Mouse (Mus musculus) ES-E14 (cell line): ENCODE data around the gene Gpr179.

Source experiments
- HCFC1 ChIP-seq: IDR thresholded peaks from 2 replicates; pipeline ENCODE4 v1.6.1; 2012; ENCODE audit warnings: low read length, inconsistent platforms, borderline replicate concordance; ENCODE audit not compliant: insufficient read depth
- MAFK ChIP-seq: IDR thresholded peaks from 2 replicates; pipeline ENCODE4 v1.6.1; 2014; ENCODE audit warnings: mild to moderate bottlenecking, low read depth, low read length, inconsistent platforms; ENCODE audit not compliant: insufficient read depth
- ZC3H11A ChIP-seq: IDR thresholded peaks from 2 replicates; pipeline ENCODE4 v1.6.1; 2012; ENCODE audit warnings: low read depth, mild to moderate bottlenecking, inconsistent platforms, low read length, borderline replicate concordance
- ZNF384 ChIP-seq: IDR thresholded peaks from 2 replicates; pipeline ENCODE4 v1.6.1; 2012; ENCODE audit warnings: low read depth, low read length, inconsistent platforms

DNA sequence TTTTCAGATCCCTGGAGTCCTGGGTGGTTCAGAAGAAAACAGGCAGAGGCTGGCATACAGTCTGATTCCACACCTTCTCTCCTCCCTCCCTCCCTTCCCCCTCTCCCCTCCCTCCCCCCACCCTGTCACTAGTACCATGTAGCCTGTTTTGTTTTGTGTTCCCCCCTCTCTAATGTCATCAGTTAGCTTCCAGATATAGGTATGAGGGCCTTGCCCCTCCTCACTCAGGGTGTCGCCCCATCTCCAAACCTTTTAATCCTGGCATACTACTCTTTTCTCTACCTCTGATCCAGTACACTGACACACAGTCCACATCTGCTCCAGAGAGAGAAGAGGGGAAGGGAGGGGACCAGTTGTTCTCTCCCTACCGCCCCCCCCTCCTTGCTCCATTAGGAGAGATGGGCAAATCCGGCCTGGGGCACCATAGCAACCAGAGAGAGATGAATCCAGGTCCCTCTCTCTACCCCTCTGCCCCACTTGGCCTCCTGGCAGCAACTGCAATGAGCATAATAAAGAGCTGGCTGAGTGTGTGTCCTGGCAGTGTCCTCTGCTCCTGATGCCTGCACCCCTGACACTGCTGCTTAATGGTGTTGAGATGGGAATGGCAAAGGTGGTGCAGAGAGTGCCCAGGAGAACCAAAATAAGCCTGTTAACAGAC is at the start of gene Gpr179:
- TF ChIP-seq ZNF384 (no peak), MAFK (no peak), ZC3H11A (no peak), HCFC1 (no peak)
